Mouse (Mus musculus) embryonic fibroblast, embryonic 13.5 days (primary cell): ENCODE measurements around the gene Gm39566. TPM values are rescaled to one million over a fixed set of nuclear protein-coding genes. Genes with fewer than 3 reads are reported as not detected.

Experiments
- H3K27ac ChIP-seq: 2 replicates; pipeline ENCODE4 v1.5.1; 2012; ENCODE audit warnings: low read length, control low read depth, inconsistent platforms; ENCODE audit not compliant: insufficient read depth
- H3K4me1 ChIP-seq: 2 replicates; pipeline ENCODE4 v1.6.1; 2011; ENCODE audit warnings: low read length; ENCODE audit not compliant: control insufficient read depth, insufficient read depth
- H3K4me3 ChIP-seq: 2 replicates; pipeline ENCODE4 v1.5.1; 2011; ENCODE audit warnings: mild to moderate bottlenecking, control low read depth, low read length; ENCODE audit not compliant: insufficient read depth
- CTCF ChIP-seq: IDR thresholded peaks from 2 replicates; pipeline ENCODE4 v1.5.1; 2011; ENCODE audit warnings: mild to moderate bottlenecking, control low read depth, low read length, moderate library complexity, borderline replicate concordance; ENCODE audit not compliant: insufficient read depth
- POLR2A ChIP-seq: IDR thresholded peaks from 2 replicates; pipeline ENCODE4 v1.6.1; 2011; ENCODE audit warnings: low read depth, mild to moderate bottlenecking, control low read depth, low read length, moderate library complexity
- polyA plus RNA-seq: library from polyadenylated mRNA; stranded (reverse); fragments of >200 nt; gene quantifications from 2 replicates; pipeline ENCODE4 v1.2.4, GENCODE M21; 2011; ENCODE audit warnings: low read depth; ENCODE audit not compliant: missing spikeins, insufficient read length

Gene Gm39566
- polyA plus RNA-seq, 1 experiment = not detected

DNA sequence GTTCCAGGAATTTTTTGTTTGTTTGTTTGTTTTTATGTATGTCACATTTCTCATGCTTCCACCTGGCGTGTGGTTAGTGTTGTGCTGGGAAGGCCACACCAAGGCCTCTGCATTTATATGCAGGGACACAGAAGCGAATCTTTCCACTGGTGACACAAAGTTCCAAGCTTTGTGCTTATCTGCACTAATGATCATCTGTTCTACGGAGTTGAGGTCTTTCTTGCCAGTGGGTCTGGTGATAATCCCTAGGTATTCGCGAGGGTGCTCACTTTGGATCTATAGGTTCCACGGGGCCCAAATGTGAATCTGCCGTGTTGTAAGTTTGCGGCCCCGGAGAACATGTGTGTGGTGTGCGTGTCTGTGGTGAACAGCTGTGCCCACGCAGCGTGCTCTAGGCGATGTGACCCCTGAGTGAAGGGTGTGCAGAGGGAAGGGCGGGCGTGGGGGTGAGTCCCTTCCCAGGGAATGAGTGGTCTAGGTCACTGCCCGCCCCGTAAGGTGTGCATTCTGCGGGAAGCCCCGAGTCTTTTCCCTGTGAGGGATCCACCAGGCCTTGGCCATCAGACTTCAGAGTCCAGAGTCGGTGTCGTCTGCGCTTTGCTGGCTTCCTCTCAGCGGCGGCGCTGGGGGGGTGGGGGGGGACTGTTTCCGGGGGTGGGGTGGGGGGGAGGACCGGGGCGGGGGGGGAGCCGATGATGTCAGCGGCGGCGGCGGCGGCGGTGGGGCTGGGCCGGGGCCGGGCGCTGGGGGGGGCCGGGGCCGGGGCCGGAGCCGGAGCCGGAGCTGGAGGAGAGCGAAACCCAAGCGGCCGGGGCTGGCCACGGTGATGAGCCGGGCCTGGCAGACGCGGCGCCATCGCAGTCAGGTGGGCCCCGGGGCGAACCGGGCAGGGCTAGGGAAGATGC lies 49.6 kb downstream of the Gm39566 start, which contains the start of gene Zbtb4:
Gene Zbtb4, plus strand, starts transcription at position 692 of the 905 bp plus-strand sequence.
- Histone ChIP-seq H3K27ac (peak within 1 kb of the TSS; percentile 38; the same call in 1 of the 2 replicates), H3K4me1 (peaks cover 13% of the 10 kb centered on the region; the same call in 1 of the 2 replicates), H3K4me3 (peak within 1 kb of the TSS; percentile 88)
- no peak for TF ChIP-seq CTCF
- TF ChIP-seq POLR2A = peak; percentile 67

DNA sequence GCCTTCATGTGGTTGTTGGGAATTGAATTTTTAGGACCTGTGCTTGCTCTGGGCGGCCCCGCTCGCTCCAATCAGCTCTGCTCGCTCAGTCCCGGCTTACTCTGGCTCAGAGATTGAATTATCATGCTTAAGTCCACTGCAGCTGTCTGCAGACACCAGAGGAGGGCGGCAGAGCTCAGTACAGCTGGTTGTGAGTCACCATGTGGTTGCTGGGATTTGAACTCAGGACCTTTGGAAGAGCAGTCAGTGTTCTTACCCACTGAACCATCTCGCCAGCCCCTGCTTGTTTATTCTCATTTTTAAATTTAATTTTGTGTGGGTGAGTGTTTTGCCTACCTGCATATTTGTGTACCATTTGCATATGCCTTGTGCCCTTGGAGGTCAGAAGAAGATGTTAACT lies 51.5 kb downstream of the Gm39566 start:
- H3K4me1 ChIP-seq = peaks cover 12% of the 10 kb centered on the region
- H3K4me3 ChIP-seq = no peak overlapping the region
- TF ChIP-seq CTCF (peak; percentile 33; the same call in 1 of the 2 replicates), POLR2A (no peak)
- no peak overlapping the region for H3K27ac ChIP-seq

DNA sequence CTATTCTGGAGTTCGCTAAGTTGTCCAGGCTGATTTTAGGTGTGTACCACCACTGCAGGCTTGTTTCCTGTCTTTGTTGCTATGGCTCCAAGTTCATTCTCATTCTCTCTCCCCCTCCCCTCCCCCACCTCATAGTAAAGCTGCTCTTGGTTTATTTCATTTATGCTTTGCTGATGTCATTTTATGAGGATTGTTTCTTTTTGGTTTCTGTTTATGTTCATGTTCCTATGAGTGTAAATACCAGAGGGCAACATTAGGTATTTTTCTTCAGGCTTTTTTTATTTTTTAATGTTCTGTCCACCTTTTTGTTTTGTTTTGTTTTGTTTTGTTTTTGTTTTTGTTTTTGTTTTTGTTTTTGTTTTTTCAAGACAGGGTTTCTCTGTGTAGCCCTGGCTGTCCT lies 53.2 kb downstream of the Gm39566 start, which contains the start of gene Slc35g3:
Gene Slc35g3, minus strand, starts transcription at position 101 of the 400 bp plus-strand sequence.
- TF ChIP-seq POLR2A = no peak
- TF ChIP-seq CTCF = no peak
- no peak within 1 kb of the TSS for H3K27ac ChIP-seq
- peaks cover 8% of the 10 kb centered on the region; the same call in 1 of the 2 replicates for H3K4me1 ChIP-seq
- H3K4me3 ChIP-seq = no peak within 1 kb of the TSS

Other genes with a start within 250 kb of the Gm39566 start
- 7.9 and 10.2 TPM in 2 replicates for gene Wrap53, start 235.0 kb downstream of the Gm39566 start, polyA plus RNA-seq
- gene Trp53, start 234.9 kb downstream of the Gm39566 start, polyA plus RNA-seq = 159 and 160 TPM in 2 replicates
- 0.58 and 2.7 TPM in 2 replicates for gene Atp1b2, start 209.4 kb downstream of the Gm39566 start, polyA plus RNA-seq
- not detected in 2 replicates for gene Shbg, start 197.4 kb downstream of the Gm39566 start, polyA plus RNA-seq
- gene Sat2, start 193.3 kb downstream of the Gm39566 start, polyA plus RNA-seq = 11.7 and 13.6 TPM in 2 replicates
- gene Fxr2, start 182.3 kb downstream of the Gm39566 start, polyA plus RNA-seq = 63.5 and 71.7 TPM in 2 replicates
- not detected in 2 replicates for gene Sox15, start 160.0 kb downstream of the Gm39566 start, polyA plus RNA-seq
- 45.2 and 47.8 TPM in 2 replicates for gene Mpdu1, start 152.7 kb downstream of the Gm39566 start, polyA plus RNA-seq
- gene Cd68, start 149.1 kb downstream of the Gm39566 start, polyA plus RNA-seq = 4.9 and 8.6 TPM in 2 replicates
- gene Eif4a1, start 142.9 kb downstream of the Gm39566 start, polyA plus RNA-seq = 717 and 781 TPM in 2 replicates
- 117 and 187 TPM in 2 replicates for gene Senp3, start 133.2 kb downstream of the Gm39566 start, polyA plus RNA-seq
- 0.85 and 1.5 TPM in 2 replicates for gene Tnfsf13, start 129.5 kb downstream of the Gm39566 start, polyA plus RNA-seq
- gene Tnfsf12, start 119.4 kb downstream of the Gm39566 start, polyA plus RNA-seq = 20.0 and 25.5 TPM in 2 replicates
- 3.0 and 4.4 TPM in 2 replicates for gene Tnfsfm13, start 119.2 kb downstream of the Gm39566 start, polyA plus RNA-seq
- gene Polr2a, start 56.7 kb downstream of the Gm39566 start, polyA plus RNA-seq = 82.6 and 90.9 TPM in 2 replicates
- not detected in 2 replicates for gene Slc35g3, start 53.3 kb downstream of the Gm39566 start, polyA plus RNA-seq
- 22.6 and 28.5 TPM in 2 replicates for gene Zbtb4, start 49.4 kb downstream of the Gm39566 start, polyA plus RNA-seq
- gene Chrnb1, start 19.4 kb downstream of the Gm39566 start, polyA plus RNA-seq = 4.6 and 7.2 TPM in 2 replicates
- gene Fgf11, start 13.4 kb downstream of the Gm39566 start, polyA plus RNA-seq = 1.1 and 2.5 TPM in 2 replicates
- gene Tmem102, start 9.7 kb downstream of the Gm39566 start, polyA plus RNA-seq = not detected in 2 replicates
- gene Spem2, start 3.2 kb upstream of the Gm39566 start, polyA plus RNA-seq = not detected in 2 replicates
- gene Spem1, start 6.9 kb upstream of the Gm39566 start, polyA plus RNA-seq = not detected in 2 replicates
- 33.8 and 42.0 TPM in 2 replicates for gene Nlgn2, start 22.5 kb upstream of the Gm39566 start, polyA plus RNA-seq
- gene Tmem256, start 23.2 kb upstream of the Gm39566 start, polyA plus RNA-seq = 72.1 and 94.8 TPM in 2 replicates
- gene Plscr3, start 31.1 kb upstream of the Gm39566 start, polyA plus RNA-seq = 120 and 128 TPM in 2 replicates
- not detected in 2 replicates for gene Tnk1, start 43.4 kb upstream of the Gm39566 start, polyA plus RNA-seq
- not detected in 2 replicates for gene Tmem95, start 62.7 kb upstream of the Gm39566 start, polyA plus RNA-seq
- 20.7 and 26.0 TPM in 2 replicates for gene Kctd11, start 66.1 kb upstream of the Gm39566 start, polyA plus RNA-seq
- not detected in 2 replicates for gene Acap1, start 80.2 kb upstream of the Gm39566 start, polyA plus RNA-seq
- gene 2810408A11Rik, start 85.7 kb upstream of the Gm39566 start, polyA plus RNA-seq = 3.5 and 4.9 TPM in 2 replicates
- gene Neurl4, start 85.8 kb upstream of the Gm39566 start, polyA plus RNA-seq = 30.8 and 31.8 TPM in 2 replicates
- 24.1 and 27.8 TPM in 2 replicates for gene Gps2, start 98.6 kb upstream of the Gm39566 start, polyA plus RNA-seq
- 725 and 764 TPM in 2 replicates for gene Eif5a, start 106.7 kb upstream of the Gm39566 start, polyA plus RNA-seq
- not detected in 2 replicates for gene Ybx2, start 120.5 kb upstream of the Gm39566 start, polyA plus RNA-seq
- gene Slc2a4, start 132.9 kb upstream of the Gm39566 start, polyA plus RNA-seq = 2.3 and 2.7 TPM in 2 replicates
- gene Cldn7, start 149.5 kb upstream of the Gm39566 start, polyA plus RNA-seq = not detected in 2 replicates
- 140 and 171 TPM in 2 replicates for gene Ctdnep1, start 165.9 kb upstream of the Gm39566 start, polyA plus RNA-seq
- 68.8 and 86.1 TPM in 2 replicates for gene Elp5, start 167.2 kb upstream of the Gm39566 start, polyA plus RNA-seq
- gene Gabarap, start 175.8 kb upstream of the Gm39566 start, polyA plus RNA-seq = 639 and 646 TPM in 2 replicates
- 78.6 and 89.1 TPM in 2 replicates for gene Phf23, start 180.5 kb upstream of the Gm39566 start, polyA plus RNA-seq
- 27.7 and 32.1 TPM in 2 replicates for gene Dvl2, start 185.3 kb upstream of the Gm39566 start, polyA plus RNA-seq
- 47.4 and 57.9 TPM in 2 replicates for gene Acadvl, start 200.1 kb upstream of the Gm39566 start, polyA plus RNA-seq
- 69.8 and 77.7 TPM in 2 replicates for gene Dlg4, start 201.6 kb upstream of the Gm39566 start, polyA plus RNA-seq
- 0.52 and 0.60 TPM in 2 replicates for gene Asgr1, start 238.8 kb upstream of the Gm39566 start, polyA plus RNA-seq